Mouse (Mus musculus) heart, embryonic 14.5 days (tissue): ENCODE results near the gene Gm47841. TPM values are rescaled to one million over a fixed set of nuclear protein-coding genes. Genes with fewer than 3 reads are reported as not detected.

Experiments used
- ATAC-seq: fragments of 200-750 bp; cut with Nextera tagmentation; 2 replicates; pipeline ENCODE4 v1.8.0; 2017; ENCODE audit warnings: low read depth, moderate TSS enrichment; ENCODE audit not compliant: insufficient number of reproducible peaks, insufficient read depth, low FRiP score
- H3K27ac ChIP-seq, 2 experiments: fragments of 200-500 bp in 1 of 2; fragments of 300-500 bp in 1 of 2; sonication (generic) in 1 of 2; replicated peaks in 1 of 2; 2 replicates each; pipeline ENCODE4 v1.5.1; 2012 to 2014; ENCODE audit warnings: low read depth in 2 of 2, low read length in 2 of 2, control low read depth in 1 of 2, mild to moderate bottlenecking in 1 of 2, mixed read lengths in 1 of 2; ENCODE audit not compliant: control insufficient read depth in 1 of 2, insufficient read depth in 1 of 2
- H3K27me3 ChIP-seq: fragments of 300-500 bp; sonication (generic); 2 replicates; pipeline ENCODE4 v1.6.1; 2014; ENCODE audit warnings: mild to moderate bottlenecking, low read length, control low read depth; ENCODE audit not compliant: control insufficient read depth, insufficient read depth
- H3K36me3 ChIP-seq: fragments of 300-500 bp; sonication (generic); 2 replicates; pipeline ENCODE4 v1.6.1; 2014; ENCODE audit warnings: mild to moderate bottlenecking, control low read depth, low read length, mixed read lengths; ENCODE audit not compliant: control insufficient read depth, insufficient read depth
- H3K4me1 ChIP-seq, 2 experiments: fragments of 200-500 bp in 1 of 2; fragments of 300-500 bp in 1 of 2; sonication (generic) in 1 of 2; 2 replicates each; pipeline ENCODE4 v1.6.1; 2012 to 2014; ENCODE audit warnings: low read length in 2 of 2, control low read depth in 1 of 2, mixed read lengths in 1 of 2; ENCODE audit not compliant: control insufficient read depth in 2 of 2, insufficient read depth in 2 of 2
- H3K4me2 ChIP-seq: fragments of 300-500 bp; sonication (generic); 2 replicates; pipeline ENCODE4 v1.6.1; 2014; ENCODE audit warnings: mild to moderate bottlenecking, low read length
- H3K4me3 ChIP-seq, 2 experiments: fragments of 200-500 bp in 1 of 2; fragments of 300-500 bp in 1 of 2; sonication (generic) in 1 of 2; 2 replicates each; pipeline ENCODE4 v1.5.1; 2012 to 2014; ENCODE audit warnings: low read length in 2 of 2, mild to moderate bottlenecking in 2 of 2, control low read depth in 1 of 2, low read depth in 1 of 2, moderate library complexity in 1 of 2; ENCODE audit not compliant: control insufficient read depth in 1 of 2, insufficient read depth in 1 of 2
- H3K9ac ChIP-seq: fragments of 300-500 bp; sonication (generic); 2 replicates; pipeline ENCODE4 v1.6.1; 2014; ENCODE audit warnings: mild to moderate bottlenecking, low read length
- H3K9me3 ChIP-seq: fragments of 300-500 bp; sonication (generic); 2 replicates; pipeline ENCODE4 v1.6.1; 2016; ENCODE audit warnings: low read length, control low read depth; ENCODE audit not compliant: control insufficient read depth
- WGBS: fragments of 180-500 bp; shearing (Covaris S2); extraction: QIAGEN DNeasy Blood & Tissue Kit; methylation state at CpG from one replicate; pipeline ENCODE4 v1.1.7; 2014; 5-methylcytosine and 5-hydroxymethylcytosine counted together
- polyA plus RNA-seq: library from polyadenylated mRNA; unstranded; fragments of >200 nt; fragmentation: Nextera tagmentation; extraction: Ambion mirVana; gene quantifications from 2 replicates; pipeline ENCODE4 v1.2.1, GENCODE M21; 2014

The Gm47841 gene
- polyA plus RNA-seq, 1 experiment from 2014 or later, result not detected

GRCm38 (mm10) chr15:101072736-101073135, 25.5 kb upstream of the Gm47841 start:
- no peaks in the 10 kb centered on the region for H3K9me3 ChIP-seq
- peaks cover 23% of the 10 kb centered on the region for H3K27me3 ChIP-seq
- WGBS, result 40% methylated on average over 2 of the region's 2 CpGs
- no peak overlapping the region for H3K9ac ChIP-seq
- no peak overlapping the region for H3K27ac ChIP-seq
- no peak for ATAC-seq
- H3K4me2 ChIP-seq, result no peak overlapping the region
- no peak overlapping the region for H3K4me3 ChIP-seq
- H3K4me1 ChIP-seq, result peaks cover 9 to 24% of the 10 kb centered on the region in 2 experiments; a peak in 3 of 4 replicates
- H3K36me3 ChIP-seq, result no peaks in the 10 kb centered on the region

GRCm38 (mm10) chr15:101070762-101071161, 23.6 kb upstream of the Gm47841 start:
- Histone ChIP-seq H3K9me3 (no peaks in the 10 kb centered on the region), H3K27me3 (peaks cover 4% of the 10 kb centered on the region; the same call in 1 of the 2 replicates), H3K36me3 (no peaks in the 10 kb centered on the region), H3K9ac (no peak overlapping the region), H3K4me1 (peaks cover 7% of the 10 kb centered on the region in 2 experiments; a peak in 3 of 4 replicates), H3K4me2 (no peak overlapping the region), H3K27ac (no peak overlapping the region), H3K4me3 (no peak overlapping the region)
- ATAC-seq, result no peak
- 13% methylated on average over 5 of the region's 5 CpGs for WGBS

- Histone ChIP-seq H3K4me3 (no peak overlapping the region), H3K4me2 (no peak overlapping the region), H3K27me3 (peaks cover 3% of the 10 kb centered on the region; the same call in 1 of the 2 replicates), H3K27ac (no peak overlapping the region), H3K4me1 (peaks cover 9 to 12% of the 10 kb centered on the region in 2 experiments; a peak in 3 of 4 replicates), H3K36me3 (no peaks in the 10 kb centered on the region), H3K9me3 (no peaks in the 10 kb centered on the region), H3K9ac (no peak overlapping the region)
- WGBS, result 68% methylated on average over 9 of the region's 9 CpGs
- no peak for ATAC-seq
Measured at GRCm38 (mm10) chr15:101069641-101070190, 22.5 kb upstream of the Gm47841 start.

- Histone ChIP-seq H3K4me3 (no peak overlapping the region), H3K4me1 (peaks cover 10 to 12% of the 10 kb centered on the region in 2 experiments; a peak in 3 of 4 replicates), H3K9ac (no peak overlapping the region), H3K9me3 (no peaks in the 10 kb centered on the region), H3K27me3 (peaks cover 3% of the 10 kb centered on the region; the same call in 1 of the 2 replicates), H3K27ac (0 out of 4 replicates have a peak overlapping the region, but pooled peaks of 1 of the 2 experiments have one; percentile 26), H3K36me3 (no peaks in the 10 kb centered on the region), H3K4me2 (no peak overlapping the region)
- ATAC-seq, result no peak
- 65% methylated on average over 4 of the region's 4 CpGs for WGBS
Measured at GRCm38 (mm10) chr15:101068671-101069070, 21.5 kb upstream of the Gm47841 start.

GRCm38 (mm10) chr15:101068029-101068428, 20.8 kb upstream of the Gm47841 start:
- ATAC-seq, result no peak
- H3K4me1 ChIP-seq, result peaks cover 10 to 12% of the 10 kb centered on the region in 2 experiments; a peak in 3 of 4 replicates

GRCm38 (mm10) chr15:101066920-101067696, 19.9 kb upstream of the Gm47841 start:
- ATAC-seq, result no peak
- peaks cover 3% of the 10 kb centered on the region; the same call in 1 of the 2 replicates for H3K27me3 ChIP-seq
- H3K36me3 ChIP-seq, result no peaks in the 10 kb centered on the region
- no peak overlapping the region for H3K9ac ChIP-seq
- WGBS, result 60% methylated on average over 7 of the region's 9 CpGs
- no peak overlapping the region for H3K27ac ChIP-seq
- no peaks in the 10 kb centered on the region for H3K9me3 ChIP-seq
- H3K4me2 ChIP-seq, result no peak overlapping the region
- no peak overlapping the region for H3K4me3 ChIP-seq
- peaks cover 10 to 12% of the 10 kb centered on the region in 2 experiments; a peak in 3 of 4 replicates for H3K4me1 ChIP-seq

More at GRCm38 (mm10) chr15:101068029-101068428, 20.8 kb upstream of the Gm47841 start:
- no peaks in the 10 kb centered on the region for H3K9me3 ChIP-seq
- no peaks in the 10 kb centered on the region for H3K36me3 ChIP-seq
- no peak overlapping the region for H3K4me2 ChIP-seq
- no peak overlapping the region for H3K4me3 ChIP-seq
- peaks cover 3% of the 10 kb centered on the region; the same call in 1 of the 2 replicates for H3K27me3 ChIP-seq
- 61% methylated on average over 3 of the region's 3 CpGs for WGBS
- H3K27ac ChIP-seq, result peak overlapping the region in 1 of 2 experiments; percentile 26; a peak in 1 of 4 replicates
- no peak overlapping the region for H3K9ac ChIP-seq

GRCm38 (mm10) chr15:101066364-101066847, 19.2 kb upstream of the Gm47841 start:
- no peak for ATAC-seq
- Histone ChIP-seq H3K4me3 (no peak overlapping the region), H3K4me1 (peaks cover 10 to 12% of the 10 kb centered on the region in 2 experiments; a peak in 3 of 4 replicates), H3K9ac (no peak overlapping the region), H3K4me2 (no peak overlapping the region), H3K36me3 (no peaks in the 10 kb centered on the region), H3K9me3 (no peaks in the 10 kb centered on the region), H3K27ac (no peak overlapping the region), H3K27me3 (peaks cover 3% of the 10 kb centered on the region; the same call in 1 of the 2 replicates)
- WGBS, result 31% methylated on average over 4 of the region's 6 CpGs
